Mouse (Mus musculus) embryonic facial prominence, embryonic 14.5 days (tissue): ENCODE results near the gene Gm21969. TPM values are rescaled to one million over a fixed set of nuclear protein-coding genes. Genes with fewer than 3 reads are reported as not detected.

ENCODE experiments used
- ATAC-seq: fragments of 200-750 bp; cut with Nextera tagmentation; 2 replicates; pipeline ENCODE4 v1.8.0; 2017; ENCODE audit warnings: low read depth, moderate number of reproducible peaks, moderate TSS enrichment
- DNase-seq: peaks from one replicate; pipeline ENCODE4 v3.0.0-alpha.2; 2015; ENCODE audit warnings: low spot score
- H3K27ac ChIP-seq: fragments of 300-500 bp; sonication (generic); replicated peaks from 2 replicates; pipeline ENCODE4 v1.5.1; 2014; ENCODE audit warnings: low read depth, mild to moderate bottlenecking, low read length, moderate library complexity
- H3K27me3 ChIP-seq: fragments of 300-500 bp; sonication (generic); replicated peaks from 2 replicates; pipeline ENCODE4 v1.6.1; 2014; ENCODE audit warnings: low read length; ENCODE audit not compliant: control insufficient read depth, insufficient read depth
- H3K36me3 ChIP-seq: fragments of 300-500 bp; sonication (generic); 2 replicates; pipeline ENCODE4 v1.6.1; 2014; ENCODE audit warnings: low read length, mixed read lengths; ENCODE audit not compliant: control insufficient read depth, insufficient read depth
- H3K4me1 ChIP-seq: fragments of 300-500 bp; sonication (generic); 2 replicates; pipeline ENCODE4 v1.6.1; 2014; ENCODE audit warnings: antibody characterized with exemption, low read length; ENCODE audit not compliant: control insufficient read depth, insufficient read depth
- H3K4me2 ChIP-seq: fragments of 300-500 bp; sonication (generic); 2 replicates; pipeline ENCODE4 v1.6.1; 2014; ENCODE audit warnings: low read depth, mild to moderate bottlenecking, low read length, moderate library complexity, mixed read lengths
- H3K4me3 ChIP-seq: fragments of 300-500 bp; sonication (generic); 2 replicates; pipeline ENCODE4 v1.5.1; 2014; ENCODE audit warnings: low read depth, mild to moderate bottlenecking, low read length
- H3K9ac ChIP-seq: fragments of 300-500 bp; sonication (generic); 2 replicates; pipeline ENCODE4 v1.6.1; 2014; ENCODE audit warnings: low read depth, mild to moderate bottlenecking, low read length, moderate library complexity, mixed read lengths
- H3K9me3 ChIP-seq: fragments of 300-500 bp; sonication (generic); 2 replicates; pipeline ENCODE4 v1.6.1; 2016; ENCODE audit warnings: low read length; ENCODE audit not compliant: control insufficient read depth
- WGBS: fragments of 180-500 bp; shearing (Covaris S2); extraction: QIAGEN DNeasy Blood & Tissue Kit; methylation state at CpG from one replicate; pipeline ENCODE4 v1.1.7; 2014; 5-methylcytosine and 5-hydroxymethylcytosine counted together
- polyA plus RNA-seq: library from polyadenylated mRNA; unstranded; fragments of >200 nt; fragmentation: Nextera tagmentation; extraction: Ambion mirVana; gene quantifications from 2 replicates; pipeline ENCODE4 v1.2.1, GENCODE M21; 2014

Gm21969 gene
- polyA plus RNA-seq, 1 experiment from 2014 or later: not detected

GRCm38 (mm10) chr4:139605216-139605615 is 2.2 kb downstream of the Gm21969 start:
- Histone ChIP-seq H3K36me3 (peaks cover 37% of the 10 kb centered on the region; the same call in 1 of the 2 replicates), H3K9ac (no peak overlapping the region), H3K27ac (no peak overlapping the region; the same call in 1 of the 2 replicates), H3K4me1 (peaks cover 10% of the 10 kb centered on the region), H3K9me3 (no peaks in the 10 kb centered on the region), H3K27me3 (no peaks in the 10 kb centered on the region), H3K4me2 (no peak overlapping the region), H3K4me3 (no peak overlapping the region)
- DNase-seq (no peak), ATAC-seq (no peak)
- 81% methylated on average over 8 of the region's 11 CpGs for WGBS

- Histone ChIP-seq H3K9me3 (no peaks in the 10 kb centered on the region), H3K27ac (no peak overlapping the region), H3K27me3 (no peaks in the 10 kb centered on the region), H3K9ac (no peak overlapping the region), H3K4me2 (no peak overlapping the region), H3K36me3 (peaks cover 37% of the 10 kb centered on the region; the same call in 1 of the 2 replicates), H3K4me3 (no peak overlapping the region), H3K4me1 (peaks cover 5% of the 10 kb centered on the region)
- DNase-seq: no peak
- no peak for ATAC-seq
- WGBS: 88% methylated on average over 5 of the region's 5 CpGs
Observed at GRCm38 (mm10) chr4:139606732-139607131, 3.7 kb downstream of the Gm21969 start.

- no peak for DNase-seq
- Histone ChIP-seq H3K4me1 (no peaks in the 10 kb centered on the region), H3K4me3 (no peak overlapping the region), H3K27me3 (no peaks in the 10 kb centered on the region), H3K9ac (no peak overlapping the region), H3K27ac (no peak overlapping the region), H3K36me3 (peaks cover 51% of the 10 kb centered on the region), H3K9me3 (peaks cover 5% of the 10 kb centered on the region; the same call in 1 of the 2 replicates), H3K4me2 (no peak overlapping the region)
- WGBS: 65% methylated on average over 4 of the region's 4 CpGs
- ATAC-seq: no peak
Observed at GRCm38 (mm10) chr4:139608975-139609374, 6.0 kb downstream of the Gm21969 start.

GRCm38 (mm10) chr4:139610954-139611353 is 8.0 kb downstream of the Gm21969 start:
- peak; percentile 10 for DNase-seq
- Histone ChIP-seq H3K9ac (no peak overlapping the region), H3K27ac (0 out of 2 replicates have a peak overlapping the region, but pooled peaks have one; percentile 2), H3K4me3 (no peak overlapping the region), H3K36me3 (peaks cover 53% of the 10 kb centered on the region), H3K9me3 (peaks cover 6% of the 10 kb centered on the region; the same call in 1 of the 2 replicates), H3K4me1 (no peaks in the 10 kb centered on the region), H3K4me2 (no peak overlapping the region), H3K27me3 (no peaks in the 10 kb centered on the region)
- peak; percentile 16; the same call in 1 of the 2 replicates for ATAC-seq
- 34% methylated on average over 6 of the region's 6 CpGs for WGBS

GRCm38 (mm10) chr4:139611542-139611953 is 8.6 kb downstream of the Gm21969 start:
- Histone ChIP-seq H3K9me3 (peaks cover 6% of the 10 kb centered on the region; the same call in 1 of the 2 replicates), H3K27ac (peak overlapping the region; percentile 2; the same call in 1 of the 2 replicates), H3K9ac (peak overlapping the region; percentile 27; the same call in 1 of the 2 replicates), H3K27me3 (no peaks in the 10 kb centered on the region), H3K4me3 (peak overlapping the region; percentile 21; the same call in 1 of the 2 replicates), H3K4me1 (no peaks in the 10 kb centered on the region), H3K4me2 (peak overlapping the region; percentile 46), H3K36me3 (peaks cover 52% of the 10 kb centered on the region)
- ATAC-seq (peak; percentile 85), DNase-seq (peak; percentile 92)
- 3% methylated on average over 10 of the region's 10 CpGs for WGBS

GRCm38 (mm10) chr4:139614524-139615260 is 11.7 kb downstream of the Gm21969 start:
- Histone ChIP-seq H3K27ac (no peak overlapping the region), H3K4me2 (no peak overlapping the region), H3K9ac (no peak overlapping the region), H3K36me3 (peaks cover 44% of the 10 kb centered on the region), H3K9me3 (peaks cover 6% of the 10 kb centered on the region; the same call in 1 of the 2 replicates), H3K4me1 (no peaks in the 10 kb centered on the region), H3K4me3 (no peak overlapping the region), H3K27me3 (no peaks in the 10 kb centered on the region)
- ATAC-seq (no peak), DNase-seq (no peak)
- 84% methylated on average over 21 of the region's 21 CpGs for WGBS

GRCm38 (mm10) chr4:139616276-139617000 is 13.5 kb downstream of the Gm21969 start:
- DNase-seq (peak; percentile 88), ATAC-seq (peak; percentile 87)
- Histone ChIP-seq H3K27me3 (no peaks in the 10 kb centered on the region), H3K9ac (peak overlapping the region; percentile 45), H3K9me3 (peaks cover 6% of the 10 kb centered on the region; the same call in 1 of the 2 replicates), H3K4me1 (no peaks in the 10 kb centered on the region), H3K4me3 (peak overlapping the region; percentile 32), H3K4me2 (peak overlapping the region; percentile 50), H3K27ac (peak overlapping the region; percentile 44), H3K36me3 (peaks cover 41% of the 10 kb centered on the region)
- 20% methylated on average over 24 of the region's 24 CpGs for WGBS

GRCm38 (mm10) chr4:139617001-139617364 is 14.0 kb downstream of the Gm21969 start:
- ATAC-seq (no peak), DNase-seq (no peak)
- Histone ChIP-seq H3K9ac (no peak overlapping the region), H3K4me3 (peak overlapping the region; percentile 13; the same call in 1 of the 2 replicates), H3K4me2 (peak overlapping the region; percentile 50), H3K36me3 (peaks cover 41% of the 10 kb centered on the region), H3K27ac (peak overlapping the region; percentile 44), H3K27me3 (no peaks in the 10 kb centered on the region), H3K4me1 (no peaks in the 10 kb centered on the region), H3K9me3 (peaks cover 6% of the 10 kb centered on the region; the same call in 1 of the 2 replicates)
- 63% methylated on average over 3 of the region's 3 CpGs for WGBS
